Mouse (Mus musculus) gastrocnemius, postnatal 4 days (tissue): ENCODE measurements around the gene Qtrt2. TPM values are rescaled to one million over a fixed set of nuclear protein-coding genes. Genes with fewer than 3 reads are reported as not detected.

Source experiments
- DNase-seq, 2 experiments: peaks; one replicate each; pipeline ENCODE4 v3.0.0; 2021 to 2022; ENCODE audit warnings: low spot score in 2 of 2, mixed read lengths in 2 of 2
- total RNA-seq, 2 experiments: library from RNA; stranded (reverse); gene quantifications; 2 replicates each; pipeline ENCODE4 v1.2.3; 2021

Gene Qtrt2
- total RNA-seq, 2 experiments from 2014 or later = 15.2 to 16.7 TPM

GRCm38 (mm10) chr16:43818404-43818803 lies 108.2 kb downstream of the Qtrt2 start:
- DNase-seq = no peak

GRCm38 (mm10) chr16:43816321-43816720 lies 110.3 kb downstream of the Qtrt2 start:
- DNase-seq = no peak

DNA sequence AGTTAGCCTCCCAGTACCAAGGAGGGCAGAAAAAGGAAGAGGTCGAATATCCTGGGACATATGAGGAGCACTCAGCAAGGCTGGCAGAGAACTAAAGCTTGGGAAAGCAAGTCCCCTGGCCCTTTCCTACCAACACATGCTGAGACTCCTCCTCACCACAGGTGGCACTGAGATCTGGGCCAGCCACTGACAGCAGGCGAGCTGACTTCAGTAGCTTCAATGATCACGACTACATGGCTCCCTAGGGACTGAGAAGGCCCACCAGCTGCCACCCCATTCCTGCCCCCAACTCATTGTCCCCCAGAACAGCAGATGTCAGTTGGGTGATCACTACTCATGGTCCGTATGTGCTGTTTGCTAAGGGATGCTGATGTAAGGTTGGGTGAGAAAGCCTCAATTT lies 112.0 kb downstream of the Qtrt2 start:
- DNase-seq = no peak

Other genes starting within 250 kb of the Qtrt2 start
- gene Drd3, start 172.8 kb downstream of the Qtrt2 start, total RNA-seq = not detected
- gene Ccdc191, start 37.0 kb downstream of the Qtrt2 start, total RNA-seq = 1 to 10 TPM; 2.7 to 3.3 TPM
- under 1 TPM; 0.08 to 0.20 TPM for gene Zdhhc23, start 53.0 kb upstream of the Qtrt2 start, total RNA-seq
- 1 to 10 TPM; 1.9 to 2.6 TPM for gene Gramd1c, start 136.5 kb upstream of the Qtrt2 start, total RNA-seq
- 10 to 100 TPM; 46.1 to 56.8 TPM for gene Atp6v1a, start 212.9 kb upstream of the Qtrt2 start, total RNA-seq
- 100 to 1,000 TPM; 214 to 254 TPM for gene Naa50, start 213.0 kb upstream of the Qtrt2 start, total RNA-seq
- 10 to 100 TPM; 37.3 to 41.9 TPM for gene Usf3, start 246.4 kb upstream of the Qtrt2 start, total RNA-seq